Mouse (Mus musculus) CH12.LX (cell line): ENCODE measurements around the gene Rpl12. TPM values are rescaled to one million over a fixed set of nuclear protein-coding genes. Genes with fewer than 3 reads are reported as not detected.

Experiments used
- DNase-seq: peaks from one replicate; pipeline ENCODE4 v3.0.0-alpha.2; 2013; ENCODE audit errors: extremely low read depth
- H3K27ac ChIP-seq: 2 replicates; pipeline ENCODE4 v1.5.1; 2012; ENCODE audit warnings: low read depth, mild to moderate bottlenecking, control low read depth, moderate library complexity; ENCODE audit not compliant: insufficient read depth
- H3K27me3 ChIP-seq: replicated peaks from 2 replicates; pipeline ENCODE3; 2012; ENCODE audit warnings: inconsistent platforms
- H3K36me3 ChIP-seq, 2 experiments: replicated peaks in 1 of 2; 2 replicates each; pipeline versions ENCODE3 to v1.6.1; 2012; ENCODE audit warnings: inconsistent platforms in 1 of 2, low read length in 1 of 2, mild to moderate bottlenecking in 1 of 2, mixed read lengths in 1 of 2, moderate library complexity in 1 of 2; ENCODE audit not compliant: control insufficient read depth in 1 of 2, insufficient read depth in 1 of 2
- H3K4me1 ChIP-seq, 2 experiments: 2 replicates each; pipeline ENCODE4 v1.6.1; 2012; ENCODE audit warnings: inconsistent platforms in 1 of 2, moderate library complexity in 1 of 2; ENCODE audit not compliant: insufficient read depth in 2 of 2, control insufficient read depth in 1 of 2
- H3K4me2 ChIP-seq: 2 replicates; pipeline ENCODE4 v1.6.1; 2012; ENCODE audit warnings: low read depth, mild to moderate bottlenecking, control low read depth; ENCODE audit not compliant: poor library complexity, insufficient read depth, severe bottlenecking
- H3K4me3 ChIP-seq, 3 experiments: fragments of 150-350 bp in 1 of 3; sonication (generic) in 1 of 3; replicated peaks in 1 of 3; 2 replicates each; pipeline versions ENCODE3 to v1.5.1; 2011 to 2012; ENCODE audit warnings: low read depth in 2 of 3, low read length in 2 of 3, mild to moderate bottlenecking in 2 of 3, moderate library complexity in 2 of 3, control low read depth in 1 of 3, improper control_type of control experiment in 1 of 3, inconsistent platforms in 1 of 3, mixed read lengths in 1 of 3; ENCODE audit not compliant: poor library complexity in 1 of 3
- H3K79me2 ChIP-seq: replicated peaks from 2 replicates; pipeline ENCODE4 v1.6.1; 2012; ENCODE audit warnings: mild to moderate bottlenecking, moderate library complexity; ENCODE audit not compliant: control insufficient read depth, poor library complexity, insufficient read depth, severe bottlenecking; ENCODE audit errors: extremely low read depth
- H3K9ac ChIP-seq: 2 replicates; pipeline ENCODE4 v1.6.1; 2012; ENCODE audit warnings: low read depth, mild to moderate bottlenecking, control low read depth, moderate library complexity; ENCODE audit not compliant: insufficient read depth
- H3K9me3 ChIP-seq: replicated peaks from 2 replicates; pipeline ENCODE3; 2012; ENCODE audit warnings: low read length, inconsistent platforms, mixed read lengths
- ETS1 ChIP-seq: conservative IDR thresholded peaks from 2 replicates; pipeline ENCODE4 v1.6.1; 2012; ENCODE audit warnings: low read depth, mild to moderate bottlenecking, inconsistent platforms, low read length, improper control_type of control experiment, moderate library complexity
- GABPA ChIP-seq: IDR thresholded peaks from 2 replicates; pipeline ENCODE4 v1.6.1; 2012; ENCODE audit warnings: low read depth, low read length, improper control_type of control experiment, inconsistent platforms; ENCODE audit not compliant: insufficient replicate concordance
- JUN ChIP-seq: IDR thresholded peaks from 2 replicates; pipeline ENCODE4 v1.6.1; 2011; ENCODE audit warnings: low read depth, mild to moderate bottlenecking, low read length, improper control_type of control experiment, moderate library complexity; ENCODE audit not compliant: insufficient read depth
- MAFK ChIP-seq: IDR thresholded peaks from 2 replicates; pipeline ENCODE4 v1.6.1; 2011; ENCODE audit warnings: low read length, improper control_type of control experiment; ENCODE audit not compliant: insufficient replicate concordance
- MXI1 ChIP-seq: IDR thresholded peaks from 2 replicates; pipeline ENCODE4 v1.6.1; 2011; ENCODE audit warnings: mild to moderate bottlenecking, low read depth, low read length, improper control_type of control experiment
- POLR2A ChIP-seq: IDR thresholded peaks from 2 replicates; pipeline ENCODE4 v1.6.1; 2011; ENCODE audit warnings: low read depth, mild to moderate bottlenecking, improper control_type of control experiment, low read length
- POLR2AphosphoS2 ChIP-seq: IDR thresholded peaks from 2 replicates; pipeline ENCODE4 v1.6.1; 2011; ENCODE audit warnings: low read depth, low read length, improper control_type of control experiment
- RCOR1 ChIP-seq: conservative IDR thresholded peaks from 2 replicates; pipeline ENCODE4 v1.6.1; 2012; ENCODE audit warnings: low read depth, mild to moderate bottlenecking, inconsistent platforms, low read length, improper control_type of control experiment
- SMC3 ChIP-seq: IDR thresholded peaks from 2 replicates; pipeline ENCODE4 v1.6.1; 2011; ENCODE audit warnings: low read depth, low read length, improper control_type of control experiment
- TCF12 ChIP-seq: IDR thresholded peaks from 2 replicates; pipeline ENCODE4 v1.6.1; 2014; ENCODE audit warnings: low read depth, mild to moderate bottlenecking, inconsistent platforms, low read length, improper control_type of control experiment
- ZNF384 ChIP-seq: IDR thresholded peaks from 2 replicates; pipeline ENCODE4 v1.6.1; 2012; ENCODE audit warnings: low read depth, low read length, improper control_type of control experiment, inconsistent platforms
- dilution Hi-C: fragments of 300-500 bp; cut with MboI; formaldehyde crosslinking; loops from 2 replicates; pipeline ENCODE4 v1.14.3; 2020; ENCODE audit warnings: low sequenced_read_pairs; ENCODE audit not compliant: extremely low pct_unique_long_range_greater_than_20kb, extremely low pct_ligation_motif_present
- in situ Hi-C: fragments of 300-500 bp; cut with MboI; formaldehyde crosslinking; loops from 3 replicates; pipeline ENCODE4 v1.14.3; 2019; ENCODE audit warnings: low sequenced_read_pairs, low pct_ligation_motif_present, low pct_unique_long_range_greater_than_20kb, mixed read lengths
- polyA plus RNA-seq: library from polyadenylated mRNA; unstranded; fragments of >175 nt; gene quantifications from 2 replicates; pipeline ENCODE4 v1.2.1, GENCODE M21; 2012; ENCODE audit warnings: low read depth; ENCODE audit not compliant: insufficient read length
- total RNA-seq, 2 experiments: library from RNA; depleted of rRNA; stranded (reverse); fragments of 300-350 nt in 1 of 2; fragments of >200 nt in 1 of 2; gene quantifications; 2 replicates each; pipeline ENCODE4 v1.2.3; 2012 to 2014

The Rpl12 gene
- total and polyA plus RNA-seq, 3 experiments, result 87.8 to 2,528 (median 1,298) TPM

DNA sequence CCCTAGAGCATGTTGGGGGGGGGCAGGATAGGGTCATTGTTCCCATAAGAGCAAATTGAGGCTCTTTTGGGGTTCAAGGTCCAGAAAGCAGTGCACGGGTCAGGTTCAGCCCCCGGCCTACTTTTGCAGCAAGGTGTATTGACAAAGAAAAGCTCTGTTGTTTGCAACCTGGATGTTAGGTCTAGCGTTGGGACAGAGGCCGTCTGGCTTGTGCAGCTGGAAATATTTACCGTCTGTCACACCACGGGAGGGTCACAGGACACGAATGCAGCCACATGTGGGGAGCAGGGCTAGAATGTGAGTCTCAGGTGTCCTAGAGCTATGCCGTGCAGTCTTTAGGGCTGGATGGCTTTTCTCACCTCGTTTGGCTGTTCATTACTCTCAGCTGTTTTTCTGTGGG, 43.0 kb upstream of the Rpl12 start:
- DNase-seq, result no peak
- no peak overlapping the region for H3K27ac ChIP-seq
- no peak overlapping the region for H3K4me3 ChIP-seq
- no peaks in the 10 kb centered on the region for H3K9me3 ChIP-seq
- no peak overlapping the region for H3K9ac ChIP-seq
- no peaks in the 10 kb centered on the region for H3K36me3 ChIP-seq
- H3K79me2 ChIP-seq, result no peaks in the 10 kb centered on the region
- H3K4me1 ChIP-seq, result peaks cover 3 to 10% of the 10 kb centered on the region in 2 experiments; a peak in 2 of 4 replicates
- TF ChIP-seq MXI1 (no peak), ZNF384 (no peak)
- TF ChIP-seq, all 38 proteins: peak for 0
- dilution Hi-C loops (no loop called here), in situ Hi-C loops (no loop called here)
- peaks cover 7% of the 10 kb centered on the region for H3K27me3 ChIP-seq
- H3K4me2 ChIP-seq, result no peak overlapping the region

DNA sequence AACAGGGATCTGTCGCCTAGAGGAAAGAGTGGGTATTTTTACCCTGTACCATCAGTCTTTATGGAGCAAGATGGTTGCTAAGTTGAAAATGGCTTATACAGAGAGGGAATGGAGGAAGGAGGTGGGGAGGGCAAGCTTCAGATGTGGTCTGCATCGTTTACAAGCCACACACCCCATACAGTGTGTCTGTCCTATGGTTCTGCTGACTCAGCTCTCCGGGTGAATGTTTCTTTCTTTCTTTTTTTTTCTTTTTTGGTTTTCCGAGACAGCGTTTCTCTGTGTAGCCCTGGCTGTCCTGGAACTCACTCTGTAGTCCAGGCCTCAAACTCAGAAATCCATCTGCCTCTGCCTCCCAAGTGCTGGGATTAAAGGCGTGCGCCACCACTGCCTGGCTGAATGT, 40.1 kb upstream of the Rpl12 start:
- peaks cover 3 to 16% of the 10 kb centered on the region in 2 experiments; a peak in 2 of 4 replicates for H3K4me1 ChIP-seq
- no peak overlapping the region for H3K4me3 ChIP-seq
- no peak for DNase-seq
- TF ChIP-seq POLR2A (no peak), MAFK (peak; percentile 68; the same call in 1 of the 2 replicates)
- TF ChIP-seq, all 38 proteins: peak for 1
- dilution Hi-C loops, result no loop called here
- Histone ChIP-seq H3K27ac (no peak overlapping the region), H3K9ac (no peak overlapping the region), H3K9me3 (no peaks in the 10 kb centered on the region), H3K79me2 (no peaks in the 10 kb centered on the region), H3K36me3 (peaks cover 0 to 5% of the 10 kb centered on the region in 2 experiments), H3K27me3 (peaks cover 7% of the 10 kb centered on the region), H3K4me2 (no peak overlapping the region)
- in situ Hi-C loops, result no loop called here

DNA sequence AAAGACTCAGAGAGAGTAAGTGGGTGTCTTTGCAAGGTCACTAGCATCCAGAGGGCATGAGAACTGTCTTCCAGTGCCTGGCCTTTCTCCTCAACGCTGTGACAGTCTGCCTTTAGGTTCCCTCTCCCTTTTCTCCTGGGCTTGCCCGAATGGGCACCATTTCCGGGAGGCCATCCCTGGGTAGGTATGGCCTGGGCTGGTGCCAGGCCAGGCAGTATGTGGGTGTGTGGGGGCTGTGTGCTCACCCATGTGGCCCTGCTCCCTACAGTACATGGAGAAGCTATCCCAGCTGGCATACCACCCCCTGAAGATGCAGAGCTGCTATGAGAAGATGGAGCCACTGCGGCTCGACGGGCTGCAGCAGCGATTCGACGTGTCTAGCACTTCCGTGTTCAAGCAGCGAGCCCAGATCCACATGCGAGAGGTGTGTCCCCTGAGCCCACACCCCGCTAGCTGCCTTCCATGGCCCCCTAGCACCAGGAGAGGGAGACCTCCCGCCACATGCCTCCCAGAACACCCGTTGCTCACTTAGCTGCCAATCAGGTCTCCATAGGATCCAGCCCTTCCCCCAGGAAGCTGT, 39.5 kb upstream of the Rpl12 start:
- in situ Hi-C loops (no loop called here), dilution Hi-C loops (no loop called here)
- Histone ChIP-seq H3K27me3 (peaks cover 7% of the 10 kb centered on the region), H3K9me3 (no peaks in the 10 kb centered on the region), H3K4me3 (no peak overlapping the region), H3K79me2 (no peaks in the 10 kb centered on the region), H3K4me2 (no peak overlapping the region), H3K9ac (no peak overlapping the region), H3K36me3 (peaks cover 4 to 7% of the 10 kb centered on the region in 2 experiments), H3K4me1 (peaks cover 3 to 16% of the 10 kb centered on the region in 2 experiments; a peak in 2 of 4 replicates), H3K27ac (no peak overlapping the region)
- TF ChIP-seq POLR2A, result no peak
- no peak for TF ChIP-seq ZNF384
- TF ChIP-seq SMC3, result no peak
- TF ChIP-seq GABPA, result no peak
- TF ChIP-seq RCOR1, result no peak
- TF ChIP-seq JUN, result no peak
- no peak for TF ChIP-seq ETS1
- no peak for TF ChIP-seq POLR2AphosphoS2
- TF ChIP-seq TCF12, result no peak
- DNase-seq, result no peak
